Mouse (Mus musculus) bone marrow macrophage, adult 2 months (primary cell): ENCODE data around the gene Nek10.

Experiments used
- CTCF ChIP-seq: IDR thresholded peaks from 2 replicates; pipeline ENCODE4 v1.5.1; 2012; ENCODE audit warnings: low read depth, mild to moderate bottlenecking, low read length, moderate library complexity
- POLR2A ChIP-seq: IDR thresholded peaks from 2 replicates; pipeline ENCODE4 v1.6.1; 2012; ENCODE audit warnings: mild to moderate bottlenecking, low read depth, low read length, borderline replicate concordance

GRCm38 (mm10) chr14:14833498-14833897 is 30.3 kb downstream of the Nek10 start:
- TF ChIP-seq CTCF = no peak
- no peak for TF ChIP-seq POLR2A
